Mouse (Mus musculus): ENCODE measurements around the gene Tatdn3. TPM values are rescaled to one million over a fixed set of nuclear protein-coding genes. Genes with fewer than 3 reads are reported as not detected.

Gene Tatdn3
- total and polyA plus RNA-seq, 2 experiments from 2014 or later = 14.7 to 21.5 TPM

GRCm38 (mm10) chr1:191063700-191064099 is 968 bp upstream of the Tatdn3 start:
- Histone ChIP-seq H3K27me3 (ENCODE audit: insufficient read depth, low read length) (no peaks in the 10 kb centered on the region), H3K36me3 (ENCODE audit: insufficient read depth, low read length) (no peaks in the 10 kb centered on the region), H3K9ac (replicated peaks; ENCODE audit: low read length, poor library complexity, severe bottlenecking) (no peak overlapping the region), H3K9me3 (ENCODE audit: low read length) (no peaks in the 10 kb centered on the region), H3K27ac (ENCODE audit: low read depth, low read length) (no peak overlapping the region), H3K4me3 (ENCODE audit: low read depth, low read length) (peak overlapping the region; percentile 67), H3K4me1 (ENCODE audit: insufficient read depth, low read length) (no peaks in the 10 kb centered on the region; the same call in 1 of the 2 replicates), H3K4me2 (ENCODE audit: low read depth, low read length, poor library complexity, severe bottlenecking) (peak overlapping the region; percentile 97; the same call in 1 of the 2 replicates)
- no peak for TF ChIP-seq CTCF (IDR thresholded peaks at IDR 0.05)
- 59% methylated on average over 9 of the region's 9 CpGs for WGBS
- no peak for ATAC-seq (ENCODE audit: low FRiP score)
- DNase-seq (ENCODE audit: low spot score) = no peak

GRCm38 (mm10) chr1:191062241-191062780 is 421 bp downstream of the Tatdn3 start:
- peak overlapping the region; percentile 72 for H3K9ac ChIP-seq (replicated peaks; ENCODE audit: low read length, poor library complexity, severe bottlenecking)
- DNase-seq (ENCODE audit: low spot score) (no peak), ATAC-seq (ENCODE audit: low FRiP score) (peak; percentile 46)
- H3K27ac ChIP-seq (ENCODE audit: low read depth, low read length) = peak overlapping the region; percentile 77
- peak overlapping the region; percentile 97 for H3K4me2 ChIP-seq (ENCODE audit: low read depth, low read length, poor library complexity, severe bottlenecking)
- no peaks in the 10 kb centered on the region for H3K27me3 ChIP-seq (ENCODE audit: insufficient read depth, low read length)
- peak overlapping the region; percentile 67 for H3K4me3 ChIP-seq (ENCODE audit: low read depth, low read length)
- no peaks in the 10 kb centered on the region for H3K9me3 ChIP-seq (ENCODE audit: low read length)
- no peaks in the 10 kb centered on the region for H3K36me3 ChIP-seq (ENCODE audit: insufficient read depth, low read length)
- H3K4me1 ChIP-seq (ENCODE audit: insufficient read depth, low read length) = no peaks in the 10 kb centered on the region; the same call in 1 of the 2 replicates
- no peak for TF ChIP-seq CTCF (IDR thresholded peaks at IDR 0.05)
- WGBS = 5% methylated on average over 15 of the region's 15 CpGs

GRCm38 (mm10) chr1:191057461-191057860 is 5.3 kb downstream of the Tatdn3 start:
- no peak overlapping the region for H3K4me3 ChIP-seq (ENCODE audit: low read depth, low read length)
- ATAC-seq (ENCODE audit: low FRiP score) (no peak), DNase-seq (ENCODE audit: low spot score) (no peak)
- peak; percentile 22; the same call in 1 of the 2 replicates for TF ChIP-seq CTCF (IDR thresholded peaks at IDR 0.05)
- H3K4me2 ChIP-seq (ENCODE audit: low read depth, low read length, poor library complexity, severe bottlenecking) = no peak overlapping the region
- H3K4me1 ChIP-seq (ENCODE audit: insufficient read depth, low read length) = no peaks in the 10 kb centered on the region; the same call in 1 of the 2 replicates
- no peaks in the 10 kb centered on the region for H3K36me3 ChIP-seq (ENCODE audit: insufficient read depth, low read length)
- 69% methylated on average over 3 of the region's 3 CpGs for WGBS
- H3K27me3 ChIP-seq (ENCODE audit: insufficient read depth, low read length) = no peaks in the 10 kb centered on the region
- H3K9ac ChIP-seq (replicated peaks; ENCODE audit: low read length, poor library complexity, severe bottlenecking) = no peak overlapping the region
- H3K27ac ChIP-seq (ENCODE audit: low read depth, low read length) = no peak overlapping the region
- no peaks in the 10 kb centered on the region for H3K9me3 ChIP-seq (ENCODE audit: low read length)

GRCm38 (mm10) chr1:191055533-191055873 is 7.2 kb downstream of the Tatdn3 start:
- H3K36me3 ChIP-seq (ENCODE audit: insufficient read depth, low read length) = no peaks in the 10 kb centered on the region
- H3K4me1 ChIP-seq (ENCODE audit: insufficient read depth, low read length) = no peaks in the 10 kb centered on the region
- WGBS = 67% methylated on average over 2 of the region's 2 CpGs
- no peaks in the 10 kb centered on the region for H3K9me3 ChIP-seq (ENCODE audit: low read length)
- peak; percentile 44 for TF ChIP-seq CTCF (IDR thresholded peaks at IDR 0.05)
- no peak overlapping the region for H3K27ac ChIP-seq (ENCODE audit: low read depth, low read length)
- peak; percentile 24 for DNase-seq (ENCODE audit: low spot score)
- H3K27me3 ChIP-seq (ENCODE audit: insufficient read depth, low read length) = no peaks in the 10 kb centered on the region
- no peak overlapping the region for H3K9ac ChIP-seq (replicated peaks; ENCODE audit: low read length, poor library complexity, severe bottlenecking)
- H3K4me3 ChIP-seq (ENCODE audit: low read depth, low read length) = no peak overlapping the region
- H3K4me2 ChIP-seq (ENCODE audit: low read depth, low read length, poor library complexity, severe bottlenecking) = no peak overlapping the region
- ATAC-seq (ENCODE audit: low FRiP score) = no peak

- DNase-seq (ENCODE audit: low spot score) = no peak
- H3K27ac ChIP-seq (ENCODE audit: low read depth, low read length) = no peak overlapping the region
- H3K9ac ChIP-seq (replicated peaks; ENCODE audit: low read length, poor library complexity, severe bottlenecking) = no peak overlapping the region
- WGBS = 74% methylated on average over 8 of the region's 8 CpGs
- H3K27me3 ChIP-seq (ENCODE audit: insufficient read depth, low read length) = no peaks in the 10 kb centered on the region
- H3K4me1 ChIP-seq (ENCODE audit: insufficient read depth, low read length) = no peaks in the 10 kb centered on the region
- ATAC-seq (ENCODE audit: low FRiP score) = no peak
- TF ChIP-seq CTCF (IDR thresholded peaks at IDR 0.05) = no peak
- no peaks in the 10 kb centered on the region for H3K36me3 ChIP-seq (ENCODE audit: insufficient read depth, low read length)
- no peaks in the 10 kb centered on the region for H3K9me3 ChIP-seq (ENCODE audit: low read length)
- no peak overlapping the region for H3K4me2 ChIP-seq (ENCODE audit: low read depth, low read length, poor library complexity, severe bottlenecking)
- H3K4me3 ChIP-seq (ENCODE audit: low read depth, low read length) = no peak overlapping the region
Measured at GRCm38 (mm10) chr1:191054870-191055532, 7.7 kb downstream of the Tatdn3 start.

GRCm38 (mm10) chr1:191053555-191053954 is 9.2 kb downstream of the Tatdn3 start:
- Histone ChIP-seq H3K27ac (ENCODE audit: low read depth, low read length) (no peak overlapping the region), H3K4me1 (ENCODE audit: insufficient read depth, low read length) (no peaks in the 10 kb centered on the region), H3K4me3 (ENCODE audit: low read depth, low read length) (no peak overlapping the region), H3K27me3 (ENCODE audit: insufficient read depth, low read length) (no peaks in the 10 kb centered on the region), H3K9me3 (ENCODE audit: low read length) (no peaks in the 10 kb centered on the region), H3K4me2 (ENCODE audit: low read depth, low read length, poor library complexity, severe bottlenecking) (no peak overlapping the region), H3K36me3 (ENCODE audit: insufficient read depth, low read length) (no peaks in the 10 kb centered on the region), H3K9ac (replicated peaks; ENCODE audit: low read length, poor library complexity, severe bottlenecking) (no peak overlapping the region)
- 91% methylated on average over 3 of the region's 3 CpGs for WGBS
- no peak for ATAC-seq (ENCODE audit: low FRiP score)
- DNase-seq (ENCODE audit: low spot score) = no peak
- TF ChIP-seq CTCF (IDR thresholded peaks at IDR 0.05) = no peak

All from midbrain, postnatal 0 days (tissue).